Mouse (Mus musculus): ENCODE data around the gene Hunk. TPM values are rescaled to one million over a fixed set of nuclear protein-coding genes. Genes with fewer than 3 reads are reported as not detected.

The Hunk gene
- 0.71 TPM for polyA plus RNA-seq (2012; fragmentation: generic; extraction: Trizol)
- long read RNA-seq, experiment 1: 0 reads
- long read RNA-seq, experiment 2: 0 reads

DNA sequence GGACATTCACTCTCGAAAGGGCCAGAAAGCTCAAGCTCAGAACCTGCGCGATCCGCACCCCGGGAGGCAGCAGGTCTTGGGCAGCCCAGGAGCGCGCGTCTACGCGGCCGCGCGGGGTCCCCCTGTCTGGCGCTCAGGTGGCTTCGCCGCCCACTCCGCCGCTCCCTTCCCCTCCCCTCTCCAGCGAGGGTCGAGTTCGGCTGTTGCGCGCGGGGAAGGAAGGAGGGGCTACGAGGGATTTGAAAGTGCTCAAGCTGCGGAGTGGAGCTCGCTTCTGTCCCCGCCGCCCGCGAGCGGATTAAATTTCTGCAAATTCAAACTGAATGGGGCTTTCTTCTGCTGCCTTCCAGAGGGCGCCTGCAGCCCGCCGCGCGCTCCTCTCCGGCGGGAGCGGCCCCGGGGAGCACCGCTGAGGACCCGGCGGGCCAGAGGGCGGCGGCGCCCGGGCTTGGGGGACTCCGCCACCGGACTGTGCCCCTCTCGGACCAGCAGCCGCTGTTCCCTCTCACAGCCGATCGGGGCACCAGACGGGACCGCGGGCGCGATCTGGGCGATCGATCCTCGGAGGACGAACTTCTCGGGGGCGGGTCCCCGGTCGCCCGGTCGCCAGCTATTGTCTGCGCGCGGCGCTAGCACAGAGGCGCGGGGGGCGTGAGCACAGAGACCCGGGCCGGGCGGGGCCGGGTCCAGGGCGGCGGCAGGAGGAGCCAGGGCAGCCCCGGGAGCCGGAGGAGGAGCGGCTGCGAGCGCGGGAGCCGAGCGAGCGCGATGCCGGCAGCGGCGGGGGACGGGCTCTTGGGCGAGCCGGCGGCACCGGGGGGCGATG, at the start of gene Hunk:
TSS of gene Hunk (plus strand) at position 326 of the 826 bp plus-strand sequence.
- Histone ChIP-seq H3K79me3 (ENCODE audit: low read depth) (no peaks in the 10 kb centered on the region), H3K36me3 (ENCODE audit: control insufficient read depth, insufficient read depth) (no peaks in the 10 kb centered on the region), H3ac (ENCODE audit: control insufficient read depth, insufficient read length, low read depth) (peak within 1 kb of the TSS; percentile 58), H3K27me3 (ENCODE audit: control insufficient read depth, insufficient read depth, insufficient read length) (peaks cover 14% of the 10 kb centered on the region), H3K79me2 (ENCODE audit: control insufficient read depth, insufficient read depth) (no peaks in the 10 kb centered on the region), H3K4me3 (ENCODE audit: insufficient read depth, poor library complexity, severe bottlenecking) (no peak within 1 kb of the TSS)
- no peak for TF ChIP-seq MYOG (IDR thresholded peaks at IDR 0.05; ENCODE audit: control insufficient read depth, extremely low read depth, insufficient read length)
- no peak for TF ChIP-seq CTCF (IDR thresholded peaks at IDR 0.05; ENCODE audit: control insufficient read depth, insufficient read depth, insufficient read length)
- TF ChIP-seq FOSL1 (IDR thresholded peaks at IDR 0.05; ENCODE audit: insufficient read depth, low read length, poor library complexity, severe bottlenecking): no peak
- TF ChIP-seq USF1 (IDR thresholded peaks at IDR 0.05; ENCODE audit: low read depth): no peak
- no peak for TF ChIP-seq MAX (IDR thresholded peaks at IDR 0.05)
- TF ChIP-seq MYOD1 (IDR thresholded peaks at IDR 0.05; ENCODE audit: control insufficient read depth, insufficient read length, low read depth): no peak
- no peak for TF ChIP-seq CEBPB (IDR thresholded peaks at IDR 0.05; ENCODE audit: low read depth)

DNA sequence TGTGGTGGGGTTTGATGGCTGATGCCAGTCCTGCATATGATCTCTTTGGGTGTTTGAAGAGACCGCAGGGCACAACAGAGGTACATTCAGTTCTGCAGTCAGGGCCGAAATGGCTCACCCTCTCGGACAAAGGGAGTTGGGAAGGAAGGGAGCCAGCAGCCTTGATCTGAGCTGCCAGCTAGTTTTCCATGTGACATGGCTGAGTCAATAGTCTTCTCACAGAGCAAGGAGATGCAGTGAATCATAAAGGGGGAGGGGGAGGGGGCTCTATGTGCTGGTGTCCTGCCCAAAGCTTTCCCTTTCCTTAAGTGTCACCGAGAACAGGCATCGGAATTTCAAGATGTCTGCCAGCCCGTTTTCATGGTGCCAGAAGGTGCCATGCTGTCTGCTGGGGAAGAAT, 46.8 kb upstream of the Hunk start:
- no peak for TF ChIP-seq CEBPB (IDR thresholded peaks at IDR 0.05; ENCODE audit: low read depth)
- no peak for TF ChIP-seq USF1 (IDR thresholded peaks at IDR 0.05; ENCODE audit: low read depth)
- no peak for TF ChIP-seq MAX (IDR thresholded peaks at IDR 0.05)
- no peak for TF ChIP-seq FOSL1 (IDR thresholded peaks at IDR 0.05; ENCODE audit: insufficient read depth, low read length, poor library complexity, severe bottlenecking)
- no peak for TF ChIP-seq MYOD1 (IDR thresholded peaks at IDR 0.05; ENCODE audit: control insufficient read depth, insufficient read length, low read depth)
- TF ChIP-seq MYOG (IDR thresholded peaks at IDR 0.05; ENCODE audit: control insufficient read depth, extremely low read depth, insufficient read length): no peak
- no peak for TF ChIP-seq CTCF (IDR thresholded peaks at IDR 0.05; ENCODE audit: control insufficient read depth, insufficient read depth, insufficient read length)

GRCm38 (mm10) chr16:90341086-90341485, 44.7 kb upstream of the Hunk start:
- Histone ChIP-seq H3K27me3 (ENCODE audit: control insufficient read depth, insufficient read depth, insufficient read length) (no peaks in the 10 kb centered on the region), H3K4me3 (ENCODE audit: insufficient read depth, poor library complexity, severe bottlenecking) (no peak overlapping the region), H3ac (ENCODE audit: control insufficient read depth, insufficient read length, low read depth) (no peak overlapping the region), H3K79me3 (ENCODE audit: low read depth) (no peaks in the 10 kb centered on the region), H3K79me2 (ENCODE audit: control insufficient read depth, insufficient read depth) (no peaks in the 10 kb centered on the region), H3K36me3 (ENCODE audit: control insufficient read depth, insufficient read depth) (peaks cover 6% of the 10 kb centered on the region)
- TF ChIP-seq CTCF (IDR thresholded peaks at IDR 0.05; ENCODE audit: control insufficient read depth, insufficient read depth, insufficient read length) (no peak), MAX (IDR thresholded peaks at IDR 0.05) (no peak), CEBPB (IDR thresholded peaks at IDR 0.05; ENCODE audit: low read depth) (no peak), MYOD1 (IDR thresholded peaks at IDR 0.05; ENCODE audit: control insufficient read depth, insufficient read length, low read depth) (no peak), MYOG (IDR thresholded peaks at IDR 0.05; ENCODE audit: control insufficient read depth, extremely low read depth, insufficient read length) (no peak), USF1 (IDR thresholded peaks at IDR 0.05; ENCODE audit: low read depth) (no peak), FOSL1 (IDR thresholded peaks at IDR 0.05; ENCODE audit: insufficient read depth, low read length, poor library complexity, severe bottlenecking) (no peak)

More for the DNA sequence above, 46.8 kb upstream of the Hunk start:
- Histone ChIP-seq H3K79me3 (ENCODE audit: low read depth) (no peaks in the 10 kb centered on the region), H3K79me2 (ENCODE audit: control insufficient read depth, insufficient read depth) (no peaks in the 10 kb centered on the region), H3K36me3 (ENCODE audit: control insufficient read depth, insufficient read depth) (peaks cover 6% of the 10 kb centered on the region), H3ac (ENCODE audit: control insufficient read depth, insufficient read length, low read depth) (no peak overlapping the region), H3K27me3 (ENCODE audit: control insufficient read depth, insufficient read depth, insufficient read length) (no peaks in the 10 kb centered on the region), H3K4me3 (ENCODE audit: insufficient read depth, poor library complexity, severe bottlenecking) (no peak overlapping the region)

DNA sequence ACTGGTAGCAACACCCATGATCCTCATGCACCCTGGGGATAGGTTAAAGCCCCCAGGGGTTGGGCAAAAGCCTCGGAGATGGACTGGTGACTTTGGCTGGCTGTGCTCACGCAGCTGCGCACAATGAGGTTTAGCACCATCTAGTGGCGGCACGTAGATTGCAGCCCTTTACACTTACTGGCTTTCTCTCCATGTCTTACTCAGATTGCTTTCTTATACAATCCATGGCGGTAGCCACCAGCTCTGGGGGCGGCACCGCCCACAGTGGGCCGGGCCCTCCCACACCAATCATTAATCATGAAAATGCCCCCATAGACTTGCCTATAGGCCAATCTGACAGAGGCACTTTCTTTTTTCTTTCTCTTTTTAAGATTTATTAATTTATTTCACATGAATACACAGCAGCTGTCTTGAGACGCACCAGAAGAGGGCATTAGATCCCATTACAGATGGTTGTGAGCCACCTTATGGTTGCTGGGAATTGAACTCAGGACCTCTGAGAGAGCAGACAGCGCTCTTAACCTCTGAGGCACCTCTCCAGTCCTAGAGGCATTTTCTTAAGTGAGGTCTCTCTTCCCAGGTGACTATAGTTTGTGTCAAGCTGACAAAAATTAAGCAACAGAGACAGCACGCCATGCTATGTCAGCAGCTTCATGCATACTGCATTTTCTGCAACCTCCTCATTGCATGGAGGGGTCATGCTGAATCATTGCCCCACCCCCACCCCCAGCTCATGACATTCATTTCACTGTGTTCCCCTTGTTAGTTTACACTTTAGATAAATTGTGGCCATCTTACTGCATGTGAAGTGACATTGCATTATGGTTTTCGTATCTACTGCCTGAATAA, 35.9 kb upstream of the Hunk start:
- H3K4me3 ChIP-seq (ENCODE audit: insufficient read depth, poor library complexity, severe bottlenecking): no peak overlapping the region
- no peak for TF ChIP-seq CEBPB (IDR thresholded peaks at IDR 0.05; ENCODE audit: low read depth)
- no peak for TF ChIP-seq USF1 (IDR thresholded peaks at IDR 0.05; ENCODE audit: low read depth)
- no peak for TF ChIP-seq MAX (IDR thresholded peaks at IDR 0.05)
- no peak for TF ChIP-seq MYOG (IDR thresholded peaks at IDR 0.05; ENCODE audit: control insufficient read depth, extremely low read depth, insufficient read length)
- no peak for TF ChIP-seq MYOD1 (IDR thresholded peaks at IDR 0.05; ENCODE audit: control insufficient read depth, insufficient read length, low read depth)
- no peak for TF ChIP-seq CTCF (IDR thresholded peaks at IDR 0.05; ENCODE audit: control insufficient read depth, insufficient read depth, insufficient read length)
- no peak for TF ChIP-seq FOSL1 (IDR thresholded peaks at IDR 0.05; ENCODE audit: insufficient read depth, low read length, poor library complexity, severe bottlenecking)
- H3K36me3 ChIP-seq (ENCODE audit: control insufficient read depth, insufficient read depth): no peaks in the 10 kb centered on the region
- no peaks in the 10 kb centered on the region for H3K79me3 ChIP-seq (ENCODE audit: low read depth)
- H3ac ChIP-seq (ENCODE audit: control insufficient read depth, insufficient read length, low read depth): no peak overlapping the region
- peaks cover 11% of the 10 kb centered on the region for H3K27me3 ChIP-seq (ENCODE audit: control insufficient read depth, insufficient read depth, insufficient read length)
- H3K79me2 ChIP-seq (ENCODE audit: control insufficient read depth, insufficient read depth): no peaks in the 10 kb centered on the region

DNA sequence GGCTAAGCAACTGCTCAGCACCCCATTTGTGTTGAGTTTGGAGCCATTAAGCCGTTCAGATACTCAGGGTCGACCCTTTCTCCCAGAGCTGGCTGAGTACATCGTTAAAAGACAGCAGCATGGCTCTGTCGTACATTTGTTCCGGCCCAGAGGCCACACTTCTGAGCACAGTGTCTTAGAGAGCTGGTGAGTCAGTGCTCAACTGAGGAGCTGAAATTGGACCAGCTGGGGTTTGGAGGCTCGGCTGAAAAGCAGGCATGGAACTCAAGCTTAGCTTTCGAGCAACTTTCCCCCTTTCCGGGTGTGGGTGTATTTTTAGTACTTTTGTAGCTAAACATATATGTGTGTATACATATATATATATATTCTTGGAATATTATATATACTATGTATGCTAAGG, 34.1 kb upstream of the Hunk start:
- TF ChIP-seq MYOG (IDR thresholded peaks at IDR 0.05; ENCODE audit: control insufficient read depth, extremely low read depth, insufficient read length) (no peak), MYOD1 (IDR thresholded peaks at IDR 0.05; ENCODE audit: control insufficient read depth, insufficient read length, low read depth) (no peak), USF1 (IDR thresholded peaks at IDR 0.05; ENCODE audit: low read depth) (no peak), FOSL1 (IDR thresholded peaks at IDR 0.05; ENCODE audit: insufficient read depth, low read length, poor library complexity, severe bottlenecking) (no peak), CEBPB (IDR thresholded peaks at IDR 0.05; ENCODE audit: low read depth) (no peak), CTCF (IDR thresholded peaks at IDR 0.05; ENCODE audit: control insufficient read depth, insufficient read depth, insufficient read length) (no peak), MAX (IDR thresholded peaks at IDR 0.05) (no peak)
- no peak overlapping the region for H3ac ChIP-seq (ENCODE audit: control insufficient read depth, insufficient read length, low read depth)
- no peaks in the 10 kb centered on the region for H3K79me3 ChIP-seq (ENCODE audit: low read depth)
- no peak overlapping the region for H3K4me3 ChIP-seq (ENCODE audit: insufficient read depth, poor library complexity, severe bottlenecking)
- H3K79me2 ChIP-seq (ENCODE audit: control insufficient read depth, insufficient read depth): no peaks in the 10 kb centered on the region
- no peaks in the 10 kb centered on the region for H3K36me3 ChIP-seq (ENCODE audit: control insufficient read depth, insufficient read depth)
- H3K27me3 ChIP-seq (ENCODE audit: control insufficient read depth, insufficient read depth, insufficient read length): peaks cover 11% of the 10 kb centered on the region
